Mouse (Mus musculus) small intestine, adult 10 weeks (tissue): ENCODE data around the gene Krtap4-9. TPM values are rescaled to one million over a fixed set of nuclear protein-coding genes. Genes with fewer than 3 reads are reported as not detected.

Source experiments
- polyA plus RNA-seq: library from polyadenylated mRNA; stranded (reverse); fragments of 350-450 nt; fragmentation: Illumina TruSeq; extraction: RNeasy Lipid Tissue Mini Kit (QIAGEN cat#74804); gene quantifications from one replicate; pipeline ENCODE4 v1.2.3, GENCODE M21; 2014; ENCODE audit warnings: low replicate concordance

Gene Krtap4-9
- not detected for polyA plus RNA-seq

DNA sequence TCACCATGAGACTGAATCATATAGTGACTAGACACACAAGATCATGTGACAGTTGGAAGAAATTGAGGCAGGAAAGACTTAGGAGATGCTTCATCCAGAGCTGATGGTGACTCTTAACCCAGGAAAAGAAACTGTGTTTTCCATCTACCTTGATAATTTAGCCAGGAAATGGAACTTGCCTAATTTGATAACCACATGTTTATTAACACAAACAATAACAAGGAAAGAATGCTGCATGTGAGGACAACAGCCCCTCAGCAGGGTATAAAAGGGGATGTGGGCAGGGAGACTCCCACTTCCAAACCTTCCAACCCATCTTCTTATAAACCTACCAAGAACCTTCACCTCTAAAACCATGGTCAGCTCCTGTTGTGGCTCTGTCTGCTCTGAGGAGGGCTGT is at the start of gene Krtap4-9:
Gene Krtap4-9 (plus strand): TSS at position 301 of the 400 bp plus-strand sequence.

DNA sequence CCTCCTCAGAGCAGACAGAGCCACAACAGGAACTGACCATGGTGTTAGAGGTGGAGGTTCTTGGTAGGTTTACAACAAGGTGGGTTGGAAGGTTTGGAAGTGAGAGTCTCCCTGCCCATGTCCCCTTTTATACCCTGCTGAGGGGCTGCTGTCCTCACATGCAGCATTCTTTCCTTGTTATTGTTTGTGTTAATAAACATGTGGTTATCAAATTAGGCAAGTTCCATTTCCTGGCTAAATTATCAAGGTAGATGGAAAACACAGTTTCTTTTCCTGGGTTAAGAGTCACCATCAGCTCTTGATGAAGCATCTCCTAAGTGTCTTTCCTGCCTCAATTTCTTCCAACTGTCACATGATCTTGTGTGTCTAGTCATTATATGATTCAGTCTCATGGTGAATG is 12.2 kb upstream of the Krtap4-9 start, which contains the start of gene Gm11595:
Gene Gm11595 (minus strand): TSS at position 101 of the 400 bp plus-strand sequence.

DNA sequence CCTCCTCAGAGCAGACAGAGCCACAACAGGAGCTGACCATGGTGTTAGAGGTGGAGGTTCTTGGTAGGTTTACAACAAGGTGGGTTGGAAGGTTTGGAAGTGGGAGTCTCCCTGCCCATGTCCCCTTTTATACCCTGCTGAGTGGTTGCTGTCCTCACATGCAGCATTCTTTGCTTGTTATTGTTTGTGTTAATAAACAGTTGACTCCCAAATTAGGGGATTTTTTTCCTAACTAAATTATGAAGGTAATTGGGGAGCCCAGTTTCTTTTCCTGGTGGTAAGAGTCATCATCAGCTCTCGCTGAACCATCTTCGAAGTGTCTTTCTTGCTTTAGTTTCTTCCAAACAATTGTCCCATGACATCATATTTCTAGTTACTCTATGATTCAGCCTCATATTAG is 4.4 kb upstream of the Krtap4-9 start, which contains the start of gene Krtap4-8:
Gene Krtap4-8 (minus strand): TSS at position 101 of the 400 bp plus-strand sequence.

DNA sequence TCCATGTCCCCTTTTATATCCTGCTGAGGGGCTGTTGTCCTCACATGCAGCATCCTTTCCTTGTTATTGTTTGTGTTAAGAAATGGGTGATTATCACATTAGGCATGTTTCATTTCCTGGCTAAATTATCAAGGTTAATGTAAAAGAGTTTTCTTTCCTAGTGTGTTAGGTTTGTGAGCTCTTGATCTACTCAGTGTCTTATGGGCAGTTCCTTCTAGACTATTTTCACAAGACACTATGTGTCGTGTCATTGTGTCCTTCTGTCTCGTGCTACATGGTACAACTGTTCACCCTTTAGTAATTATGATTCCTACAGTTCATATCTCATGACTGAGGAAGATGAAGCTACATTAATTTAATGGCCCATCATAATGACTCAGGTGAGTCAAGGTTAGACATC is 8.4 kb downstream of the Krtap4-9 start, which contains the start of gene Gm11596:
Gene Gm11596 (minus strand): TSS at position 101 of the 400 bp plus-strand sequence.

DNA sequence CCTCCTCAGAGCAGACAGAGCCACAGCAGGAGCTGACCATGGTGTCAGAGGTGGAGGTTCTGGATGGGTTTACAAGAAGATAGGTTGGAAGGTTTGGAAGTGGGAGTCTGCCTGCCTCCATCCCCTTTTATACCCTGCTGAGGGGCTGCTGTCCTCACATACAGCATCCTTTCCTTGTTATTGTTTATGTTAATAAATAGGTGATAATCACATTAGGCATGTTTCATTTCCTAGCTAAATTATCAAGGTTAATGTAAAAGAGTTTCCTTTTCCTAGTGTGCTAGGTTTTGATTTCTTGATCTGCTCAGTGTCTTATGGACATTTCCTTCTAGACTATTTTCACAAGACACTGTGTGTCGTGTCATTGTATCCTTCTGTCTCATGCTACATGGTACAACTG is 13.8 kb downstream of the Krtap4-9 start, which contains the start of gene Gm11569:
Gene Gm11569 (minus strand): TSS at position 101 of the 400 bp plus-strand sequence.

GRCm38 (mm10) chr11:99804346-99804745 is 19.3 kb downstream of the Krtap4-9 start, which contains the start of gene Gm11554:
Gene Gm11554, minus strand, starts transcription at chr11:99804446.

DNA sequence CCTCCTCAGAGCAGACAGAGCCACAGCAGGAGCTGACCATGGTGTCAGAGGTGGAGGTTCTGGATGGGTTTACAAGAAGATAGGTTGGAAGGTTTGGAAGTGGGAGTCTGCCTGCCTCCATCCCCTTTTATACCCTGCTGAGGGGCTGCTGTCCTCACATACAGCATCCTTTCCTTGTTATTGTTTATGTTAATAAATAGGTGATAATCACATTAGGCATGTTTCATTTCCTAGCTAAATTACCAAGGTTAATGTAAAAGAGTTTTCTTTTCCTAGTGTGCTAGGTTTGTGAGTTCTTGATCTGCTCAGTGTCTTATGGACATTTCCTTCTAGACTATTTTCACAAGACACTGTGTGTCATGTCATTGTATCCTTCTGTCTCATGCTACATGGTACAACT is 24.8 kb downstream of the Krtap4-9 start, which contains the start of gene Krtap4-13:
Gene Krtap4-13 (minus strand): TSS at position 101 of the 400 bp plus-strand sequence.

GRCm38 (mm10) chr11:99815566-99815965 is 30.6 kb downstream of the Krtap4-9 start, which contains the start of gene Gm11564:
Gene Gm11564, minus strand, starts transcription at chr11:99815666.

Other genes starting within 250 kb of the Krtap4-9 start
- not detected for gene Krt40, start 242.0 kb upstream of the Krtap4-9 start, polyA plus RNA-seq
- gene Krtap3-3, start 234.3 kb upstream of the Krtap4-9 start, polyA plus RNA-seq: not detected
- gene Krtap3-2, start 228.3 kb upstream of the Krtap4-9 start, polyA plus RNA-seq: not detected
- not detected for gene Gm11939, start 225.7 kb upstream of the Krtap4-9 start, polyA plus RNA-seq
- gene Krtap3-1, start 218.6 kb upstream of the Krtap4-9 start, polyA plus RNA-seq: not detected
- not detected for gene Krtap1-5, start 204.2 kb upstream of the Krtap4-9 start, polyA plus RNA-seq
- not detected for gene Krtap1-4, start 201.5 kb upstream of the Krtap4-9 start, polyA plus RNA-seq
- not detected for gene Krtap1-3, start 193.9 kb upstream of the Krtap4-9 start, polyA plus RNA-seq
- gene Krtap9-3, start 187.1 kb upstream of the Krtap4-9 start, polyA plus RNA-seq: not detected
- gene Gm11938, start 181.9 kb upstream of the Krtap4-9 start, polyA plus RNA-seq: not detected
- not detected for gene Gm11937, start 175.0 kb upstream of the Krtap4-9 start, polyA plus RNA-seq
- not detected for gene Krtap2-4, start 170.4 kb upstream of the Krtap4-9 start, polyA plus RNA-seq
- not detected for gene Gm11562, start 164.8 kb upstream of the Krtap4-9 start, polyA plus RNA-seq
- not detected for gene Krtap4-1, start 157.0 kb upstream of the Krtap4-9 start, polyA plus RNA-seq
- gene Krtap4-2, start 150.1 kb upstream of the Krtap4-9 start, polyA plus RNA-seq: not detected
- gene Krtap4-7, start 141.1 kb upstream of the Krtap4-9 start, polyA plus RNA-seq: not detected
- gene Gm11555, start 135.0 kb upstream of the Krtap4-9 start, polyA plus RNA-seq: not detected
- not detected for gene Gm11563, start 126.2 kb upstream of the Krtap4-9 start, polyA plus RNA-seq
- gene Krtap4-6, start 119.2 kb upstream of the Krtap4-9 start, polyA plus RNA-seq: not detected
- gene Gm14190, start 94.5 kb upstream of the Krtap4-9 start, polyA plus RNA-seq: not detected
- not detected for gene Gm14180, start 50.9 kb upstream of the Krtap4-9 start, polyA plus RNA-seq
- gene Gm11595, start 12.3 kb upstream of the Krtap4-9 start, polyA plus RNA-seq: not detected
- not detected for gene Krtap4-8, start 4.5 kb upstream of the Krtap4-9 start, polyA plus RNA-seq
- not detected for gene Gm11596, start 8.3 kb downstream of the Krtap4-9 start, polyA plus RNA-seq
- gene Gm11569, start 13.7 kb downstream of the Krtap4-9 start, polyA plus RNA-seq: not detected
- gene Gm11554, start 19.2 kb downstream of the Krtap4-9 start, polyA plus RNA-seq: not detected
- gene Krtap4-13, start 24.7 kb downstream of the Krtap4-9 start, polyA plus RNA-seq: not detected
- not detected for gene Gm11564, start 30.5 kb downstream of the Krtap4-9 start, polyA plus RNA-seq
- not detected for gene 2300003K06Rik, start 52.9 kb downstream of the Krtap4-9 start, polyA plus RNA-seq
- not detected for gene Krtap4-16, start 66.4 kb downstream of the Krtap4-9 start, polyA plus RNA-seq
- not detected for gene Gm11568, start 72.7 kb downstream of the Krtap4-9 start, polyA plus RNA-seq
- gene Gm11559, start 79.3 kb downstream of the Krtap4-9 start, polyA plus RNA-seq: not detected
- gene Krtap9-1, start 88.2 kb downstream of the Krtap4-9 start, polyA plus RNA-seq: not detected
- gene Gm11567, start 94.0 kb downstream of the Krtap4-9 start, polyA plus RNA-seq: not detected
- not detected for gene Krtap31-1, start 122.7 kb downstream of the Krtap4-9 start, polyA plus RNA-seq
- gene Gm11565, start 129.6 kb downstream of the Krtap4-9 start, polyA plus RNA-seq: not detected
- gene Krtap31-2, start 151.1 kb downstream of the Krtap4-9 start, polyA plus RNA-seq: not detected
- gene Krtap9-5, start 163.3 kb downstream of the Krtap4-9 start, polyA plus RNA-seq: not detected
- not detected for gene Krtap29-1, start 193.9 kb downstream of the Krtap4-9 start, polyA plus RNA-seq
- not detected for gene Krtap16-1, start 201.4 kb downstream of the Krtap4-9 start, polyA plus RNA-seq
- gene Krtap17-1, start 208.8 kb downstream of the Krtap4-9 start, polyA plus RNA-seq: not detected
- gene Krt33a, start 231.0 kb downstream of the Krtap4-9 start, polyA plus RNA-seq: not detected
- gene Krt33b, start 244.7 kb downstream of the Krtap4-9 start, polyA plus RNA-seq: not detected